Mouse (Mus musculus): ENCODE results near the gene Sowahb.

Gene Sowahb

DNA sequence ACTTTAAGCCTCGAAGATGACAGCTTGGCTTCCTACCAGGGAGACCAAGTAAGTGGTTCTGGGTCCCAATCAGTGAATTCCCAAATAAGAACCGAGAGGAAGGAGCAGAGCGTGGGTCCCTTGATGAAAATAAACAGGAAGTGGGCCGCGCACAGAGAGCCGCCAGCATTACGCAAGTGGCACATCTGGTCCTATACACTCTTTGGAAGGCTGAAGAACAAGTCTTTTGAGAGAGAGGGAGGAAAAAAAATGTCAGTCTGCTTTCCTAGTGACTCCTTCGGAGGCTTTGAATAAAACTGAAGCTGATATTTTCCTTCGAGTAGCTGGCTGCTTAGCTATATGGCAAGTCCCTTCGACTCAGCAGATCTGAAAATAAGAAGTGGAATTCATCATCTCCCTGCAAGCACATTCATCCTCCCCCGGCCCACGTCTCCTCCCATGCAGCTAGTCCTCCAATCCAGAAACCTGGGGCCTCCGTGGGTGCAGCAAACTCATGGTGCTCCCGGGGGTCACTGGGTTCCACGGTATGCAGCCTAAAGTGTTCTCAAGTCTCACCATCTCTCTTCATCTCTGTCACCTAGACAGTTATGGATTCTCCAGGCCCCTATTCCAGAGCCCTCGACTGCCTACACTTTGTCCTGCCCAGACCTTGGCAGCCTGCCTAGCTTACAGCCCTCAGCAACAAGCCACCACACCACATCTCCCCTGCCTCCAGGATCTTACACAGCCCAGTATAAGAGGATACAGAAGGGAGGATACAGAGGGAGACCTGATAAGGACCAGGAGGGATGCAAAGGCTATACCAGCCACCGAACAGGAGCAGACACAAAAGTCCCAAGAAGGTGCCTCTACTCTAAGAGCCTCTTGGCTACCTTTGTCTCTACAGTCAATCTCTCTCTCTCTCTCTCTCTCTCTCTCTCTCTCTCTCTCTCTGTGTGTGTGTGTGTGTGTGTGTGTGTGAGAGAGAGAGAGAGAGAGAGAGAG lies 43.8 kb downstream of the Sowahb start:
- no peak for DNase-seq

DNA sequence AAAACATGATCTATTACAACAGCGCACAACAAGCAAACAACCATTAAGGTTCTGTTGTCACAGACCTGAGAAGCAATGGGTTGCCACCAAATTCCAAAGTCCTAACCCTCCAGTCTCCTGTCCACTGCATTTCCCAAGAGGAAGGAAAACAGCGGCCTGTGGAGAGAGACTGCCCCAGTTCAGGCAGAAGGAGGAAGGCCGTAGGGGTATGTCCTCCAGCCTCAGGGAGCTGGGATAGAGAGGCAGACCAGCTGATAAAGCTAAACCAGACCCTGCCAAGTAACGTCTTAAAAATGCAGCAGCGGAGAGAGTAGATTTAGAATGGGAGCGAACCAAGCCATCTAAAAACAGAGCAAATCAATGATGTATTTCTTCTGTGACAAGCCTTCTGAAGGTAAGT lies 44.8 kb downstream of the Sowahb start:
- no peak for DNase-seq

DNA sequence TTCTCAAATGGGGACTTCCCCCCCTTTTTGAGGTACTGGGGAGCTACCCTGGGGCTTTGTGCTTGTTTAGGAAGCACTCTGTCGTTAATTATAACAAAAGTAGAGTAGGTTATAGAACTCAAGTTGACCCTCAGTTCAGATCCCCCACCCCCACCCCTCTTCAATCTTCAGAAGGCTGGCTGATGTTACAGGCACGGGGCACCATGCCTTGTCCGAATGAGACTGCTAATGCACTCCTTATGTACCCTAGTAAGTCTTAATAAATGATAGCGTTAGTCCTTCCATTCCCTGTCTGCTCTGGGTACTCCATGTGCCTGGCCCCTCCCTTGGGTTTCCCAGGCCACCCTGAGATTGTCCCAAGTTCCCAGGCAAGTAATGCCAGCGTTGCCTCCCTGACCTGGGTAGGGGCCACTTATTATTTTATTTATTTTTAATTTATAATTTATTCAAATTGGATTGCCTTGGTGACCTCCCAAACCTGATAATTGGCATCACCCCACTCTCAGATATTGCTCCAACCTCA lies 46.3 kb downstream of the Sowahb start:
- DNase-seq = no peak

DNA sequence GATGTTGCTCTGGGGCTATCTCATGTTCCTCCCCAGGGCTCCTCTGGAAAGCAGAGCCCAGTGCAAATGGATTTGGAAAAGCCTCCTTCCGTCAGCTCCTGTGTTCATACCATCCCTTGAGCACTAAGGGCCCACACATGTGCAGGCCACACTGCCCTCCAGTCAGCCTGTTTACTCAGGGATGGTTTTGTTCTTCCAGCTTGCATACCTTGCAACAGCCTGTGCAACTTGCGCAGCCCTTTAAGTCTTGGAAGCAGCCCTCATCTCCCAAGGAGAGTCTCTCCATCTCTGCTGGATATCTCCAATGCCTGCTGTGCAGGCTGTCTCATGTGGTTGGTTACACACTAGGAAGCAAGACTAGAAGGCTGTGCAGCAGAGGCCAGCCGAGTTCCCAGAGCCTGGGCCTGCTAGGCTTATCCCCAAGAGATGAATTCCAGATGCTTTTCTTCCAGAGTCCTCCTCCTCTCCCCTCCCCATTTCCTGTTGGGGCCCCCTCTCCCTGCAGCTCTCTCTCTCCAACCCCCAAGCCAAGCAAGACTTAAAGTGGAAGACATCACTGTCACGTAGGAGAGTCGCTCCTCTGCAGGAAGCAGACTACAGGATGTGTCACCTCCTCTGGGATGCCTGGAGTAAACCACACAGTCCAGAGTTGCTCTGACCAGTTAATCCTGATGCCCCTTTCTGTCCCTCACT lies 47.2 kb downstream of the Sowahb start:
- no peak for DNase-seq

DNA sequence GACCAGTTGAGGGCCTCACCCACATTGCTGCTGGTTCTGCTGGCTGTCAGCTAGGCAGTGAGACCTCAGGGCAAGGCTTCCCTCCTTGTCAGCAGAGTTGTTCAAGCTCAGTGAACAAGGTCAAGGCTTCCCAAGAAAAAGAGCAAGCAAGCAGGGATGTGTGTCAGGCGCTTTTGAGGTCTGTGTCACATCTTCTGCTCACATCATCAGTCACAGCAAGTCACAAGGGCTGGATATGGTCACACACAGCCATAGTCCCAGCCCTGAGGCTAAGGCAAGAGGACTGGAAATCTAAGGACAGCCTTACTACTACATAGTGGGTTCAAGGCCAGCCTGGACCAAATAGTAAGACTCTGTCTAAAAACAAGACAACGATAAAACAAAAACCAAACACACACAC lies 50.0 kb downstream of the Sowahb start:
- DNase-seq = no peak

DNA sequence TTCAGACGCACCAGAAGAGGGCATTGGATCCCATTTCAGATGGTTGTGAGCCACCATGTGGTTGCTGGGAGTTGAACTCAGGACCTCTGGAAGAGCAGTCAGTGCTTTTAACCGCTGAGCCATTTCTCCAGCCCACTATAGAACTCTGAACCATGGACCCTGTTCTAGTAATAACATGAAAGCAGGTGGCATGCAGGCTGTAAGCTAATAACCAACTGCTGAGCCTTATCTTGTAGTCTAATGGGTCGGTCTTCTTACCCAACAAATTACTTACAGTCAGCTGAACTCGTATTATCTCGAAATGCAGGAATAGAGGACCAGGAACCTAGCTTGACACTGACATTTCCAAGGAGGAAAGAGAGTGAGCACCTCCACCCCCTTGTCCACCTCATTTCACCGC lies 50.5 kb downstream of the Sowahb start:
- DNase-seq = no peak

DNA sequence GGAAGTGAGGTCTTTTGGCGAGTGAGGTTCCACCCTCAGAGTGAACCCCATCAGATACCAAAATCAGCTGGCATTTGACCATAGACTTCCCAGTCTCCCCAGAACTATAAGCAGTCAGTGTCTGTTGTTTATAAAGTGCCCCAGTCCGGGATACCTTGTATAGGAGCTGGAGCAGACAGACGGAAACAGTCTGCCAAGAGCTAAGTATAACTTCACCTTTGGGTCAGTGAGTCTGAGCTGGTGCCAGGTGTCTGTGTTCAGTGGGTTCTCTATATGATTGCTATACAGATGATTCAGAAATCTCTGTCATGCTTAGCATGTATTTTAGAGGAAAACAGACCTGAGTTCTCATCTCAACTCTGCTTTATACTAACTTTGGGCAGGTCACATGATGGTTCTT lies 52.7 kb downstream of the Sowahb start:
- no peak for DNase-seq
